Mouse (Mus musculus): ENCODE data around the gene Saa2.
A peak's percentile ranks its signal among the peaks of the same experiment; 100 is the strongest.
"Not testable (repeated sequence)": the region's sequence is repeated elsewhere in the genome, so short reads cannot be mapped to it uniquely, and the experiment has no call there.

Gene Saa2

GRCm38 (mm10) chr7:46751490-46751889, at the start of gene Saa2:
TSS of gene Saa2 (plus strand) at chr7:46751790.
- no peak for DNase-seq

GRCm38 (mm10) chr7:46710390-46710844, 41.2 kb upstream of the Saa2 start, which contains the start of gene Saal1:
TSS of gene Saal1 (minus strand) at chr7:46710680.
- DNase-seq: peak; percentile 98

- DNase-seq: no peak
Measured at GRCm38 (mm10) chr7:46712250-46712649, 39.3 kb upstream of the Saa2 start.

- DNase-seq: no peak
Measured at GRCm38 (mm10) chr7:46714518-46714917, 37.1 kb upstream of the Saa2 start.

GRCm38 (mm10) chr7:46715600-46715999, 36.0 kb upstream of the Saa2 start, which contains the start of gene Saa3:
TSS of gene Saa3 (minus strand) at chr7:46715700.
- no peak for DNase-seq

GRCm38 (mm10) chr7:46716897-46717296, 34.7 kb upstream of the Saa2 start:
- DNase-seq: peak; percentile 88

- DNase-seq: no peak
Measured at GRCm38 (mm10) chr7:46718591-46719270, 32.9 kb upstream of the Saa2 start.

- peak; percentile 96 for DNase-seq
Measured at GRCm38 (mm10) chr7:46719526-46719925, 32.1 kb upstream of the Saa2 start.

- no peak for DNase-seq
Measured at GRCm38 (mm10) chr7:46720460-46720859, 31.1 kb upstream of the Saa2 start.

GRCm38 (mm10) chr7:46723354-46723753, 28.2 kb upstream of the Saa2 start:
- no peak for DNase-seq

- DNase-seq: no peak
Measured at GRCm38 (mm10) chr7:46723849-46724248, 27.7 kb upstream of the Saa2 start.

GRCm38 (mm10) chr7:46724396-46724795, 27.2 kb upstream of the Saa2 start:
- DNase-seq: no peak

- no peak for DNase-seq
Measured at GRCm38 (mm10) chr7:46727584-46727983, 24.0 kb upstream of the Saa2 start.

GRCm38 (mm10) chr7:46732458-46732857, 19.1 kb upstream of the Saa2 start, which contains the start of gene Saa4:
TSS of gene Saa4 (minus strand) at chr7:46732603.
- no peak for DNase-seq

GRCm38 (mm10) chr7:46734983-46735382, 16.6 kb upstream of the Saa2 start:
- no peak for DNase-seq

GRCm38 (mm10) chr7:46738561-46739460, 12.8 kb upstream of the Saa2 start:
- no peak for DNase-seq

- not testable (repeated sequence) for DNase-seq
Measured at GRCm38 (mm10) chr7:46740041-46740440, 11.5 kb upstream of the Saa2 start.

GRCm38 (mm10) chr7:46742880-46743279, 8.7 kb upstream of the Saa2 start, which contains the start of gene Saa1:
TSS of gene Saa1 (minus strand) at chr7:46742980.
- DNase-seq: not testable (repeated sequence)

GRCm38 (mm10) chr7:46745816-46746215, 5.8 kb upstream of the Saa2 start:
- DNase-seq: no peak

- peak; percentile 96 for DNase-seq
Measured at GRCm38 (mm10) chr7:46746381-46746780, 5.2 kb upstream of the Saa2 start.

GRCm38 (mm10) chr7:46748459-46748858, 3.1 kb upstream of the Saa2 start:
- no peak for DNase-seq

- no peak for DNase-seq
Measured at GRCm38 (mm10) chr7:46761049-46761795, 9.6 kb downstream of the Saa2 start.

- DNase-seq: no peak
Measured at GRCm38 (mm10) chr7:46762601-46763000, 11.0 kb downstream of the Saa2 start.

Measured in heart, adult 11 months (tissue).